Comparison of ENCODE assay signal across 24 mouse cellular contexts in genomic region chr8:71315972-71316371, GRCm38 (mm10). TPM values are rescaled to one million over a fixed set of nuclear protein-coding genes. Genes with fewer than 3 reads are reported as not detected.
A peak's percentile ranks its signal among the peaks of the same experiment; 100 is the strongest.
DNase-seq lines count a peak whose midpoint lies in the region; ATAC-seq and TF ChIP-seq lines count a peak whose summit lies in the region.
"Had no signal": no experiment of that assay in that cellular context is flagged by ENCODE, and none has a peak within 500 bp of the region (broad histone marks: within the 10 kb centered on the region; RNA-seq: fewer than 3 reads in every experiment).

No protein-coding gene starts in this region.

- H3K27ac ChIP-seq in gastrocnemius, adult 2 months, result peak overlapping the region; percentile 83
- no peak overlapping the region; the same call in 1 of the 2 replicates for H3K27ac ChIP-seq in liver, adult 2 months (replicated peaks; ENCODE audit: insufficient read depth, low read depth, low read length)
- H3K27ac ChIP-seq in heart, postnatal 0 days (ENCODE audit: low read depth), result peak overlapping the region; percentile 78
- H3K27ac ChIP-seq in liver, postnatal 0 days (ENCODE audit: low read depth), result peak overlapping the region; percentile 7; the same call in 1 of the 2 replicates
- no peak overlapping the region for H3K27ac ChIP-seq in lung, postnatal 0 days (ENCODE audit: low read length)
- H3K27ac ChIP-seq: embryonic facial prominence, embryonic 12.5 days; hindbrain, embryonic 15.5 days; limb, embryonic 12.5 days; neural tube, embryonic 15.5 days had no signal

- H3K9ac ChIP-seq in liver, adult 2 months (ENCODE audit: low read depth, low read length), result no peak overlapping the region
- H3K9ac ChIP-seq in heart, postnatal 0 days (replicated peaks; ENCODE audit: low read depth, low read length), result no peak overlapping the region
- H3K9ac ChIP-seq in liver, postnatal 0 days (replicated peaks), result no peak overlapping the region
- H3K9ac ChIP-seq in lung, postnatal 0 days (replicated peaks; ENCODE audit: low read depth), result no peak overlapping the region
- H3K9ac ChIP-seq: embryonic facial prominence, embryonic 12.5 days; hindbrain, embryonic 15.5 days; limb, embryonic 12.5 days; neural tube, embryonic 15.5 days had no signal

- H3K27me3 ChIP-seq in liver, adult 2 months (ENCODE audit: control insufficient read depth, insufficient read depth, low read length), result no peaks in the 10 kb centered on the region
- no peaks in the 10 kb centered on the region for H3K27me3 ChIP-seq in heart, postnatal 0 days (ENCODE audit: control insufficient read depth, insufficient read depth, low read length)
- H3K27me3 ChIP-seq in liver, postnatal 0 days (ENCODE audit: insufficient read depth, low read length), result no peaks in the 10 kb centered on the region
- no peaks in the 10 kb centered on the region for H3K27me3 ChIP-seq in lung, postnatal 0 days (replicated peaks; ENCODE audit: insufficient read depth, low read length)
- H3K27me3 ChIP-seq: embryonic facial prominence, embryonic 12.5 days; hindbrain, embryonic 15.5 days; limb, embryonic 12.5 days; neural tube, embryonic 15.5 days had no signal

- no peak overlapping the region for H3K4me3 ChIP-seq in gastrocnemius, adult 2 months
- no peak overlapping the region for H3K4me3 ChIP-seq in liver, adult 2 months (ENCODE audit: insufficient read depth, low read depth, low read length)
- H3K4me3 ChIP-seq in heart, postnatal 0 days (ENCODE audit: low read depth, low read length), result no peak overlapping the region
- no peak overlapping the region for H3K4me3 ChIP-seq in liver, postnatal 0 days (ENCODE audit: low read depth, low read length)
- H3K4me3 ChIP-seq in lung, postnatal 0 days (ENCODE audit: low read depth, low read length), result no peak overlapping the region
- H3K4me3 ChIP-seq: embryonic facial prominence, embryonic 12.5 days; hindbrain, embryonic 15.5 days; limb, embryonic 12.5 days; neural tube, embryonic 15.5 days had no signal

- no peaks in the 10 kb centered on the region for H3K36me3 ChIP-seq in liver, adult 2 months (ENCODE audit: control insufficient read depth, insufficient read depth, low read length)
- peaks cover 10% of the 10 kb centered on the region for H3K36me3 ChIP-seq in heart, postnatal 0 days (replicated peaks; ENCODE audit: control insufficient read depth, insufficient read depth, low read length)
- H3K36me3 ChIP-seq in liver, postnatal 0 days (replicated peaks; ENCODE audit: insufficient read depth, low read length), result peaks cover 13% of the 10 kb centered on the region; the same call in 1 of the 2 replicates
- no peaks in the 10 kb centered on the region for H3K36me3 ChIP-seq in lung, postnatal 0 days (ENCODE audit: insufficient read depth, low read length)
- H3K36me3 ChIP-seq: hindbrain, embryonic 15.5 days had no signal

- WGBS in liver, adult 2 months, result 20% methylated on average over 5 of the region's 5 CpGs
- WGBS in heart, postnatal 0 days, result 40% methylated on average over 5 of the region's 5 CpGs
- 79% methylated on average over 5 of the region's 5 CpGs for WGBS in liver, postnatal 0 days (ENCODE audit: insufficient replicate concordance)
- WGBS in lung, postnatal 0 days, result 81% methylated on average over 5 of the region's 5 CpGs

- H3K79me2 ChIP-seq in liver, adult 2 months (ENCODE audit: control insufficient read depth, insufficient read depth, low read length), result no peaks in the 10 kb centered on the region

- TF ChIP-seq CTCF in gastrocnemius, adult 2 months (IDR thresholded peaks at IDR 0.05), result no peak
- no peak for TF ChIP-seq CTCF in liver, adult 2 months (IDR thresholded peaks at IDR 0.05; ENCODE audit: low read depth, low read length)
- TF ChIP-seq CTCF in heart, postnatal 0 days (IDR thresholded peaks at IDR 0.05; ENCODE audit: low read depth), result no peak
- TF ChIP-seq CTCF in liver, postnatal 0 days (IDR thresholded peaks at IDR 0.05; ENCODE audit: low read depth), result no peak
- no peak for TF ChIP-seq CTCF in lung, postnatal 0 days (IDR thresholded peaks at IDR 0.05)

- TF ChIP-seq EP300 in heart, postnatal 0 days (IDR thresholded peaks at IDR 0.05; ENCODE audit: low read depth), result 0 out of 2 replicates have a peak, but pooled peaks have one; percentile 15
- TF ChIP-seq EP300 in liver, postnatal 0 days (IDR thresholded peaks at IDR 0.05; ENCODE audit: low read depth), result no peak
- no peak for TF ChIP-seq EP300 in lung, postnatal 0 days (IDR thresholded peaks at IDR 0.05)

- TF ChIP-seq POLR2A in liver, adult 2 months (IDR thresholded peaks at IDR 0.05; ENCODE audit: extremely low read depth, insufficient read depth, low read length), result no peak

- no peak overlapping the region for H3K4me2 ChIP-seq in heart, postnatal 0 days (ENCODE audit: low read depth, low read length)
- no peak overlapping the region for H3K4me2 ChIP-seq in liver, postnatal 0 days (ENCODE audit: low read depth, low read length)
- H3K4me2 ChIP-seq in lung, postnatal 0 days (replicated peaks; ENCODE audit: low read depth, low read length), result no peak overlapping the region
- H3K4me2 ChIP-seq: embryonic facial prominence, embryonic 12.5 days; hindbrain, embryonic 15.5 days; limb, embryonic 12.5 days; neural tube, embryonic 15.5 days had no signal

- peaks cover 23% of the 10 kb centered on the region for H3K4me1 ChIP-seq in liver, adult 2 months (ENCODE audit: control insufficient read depth, insufficient read depth, low read length)
- H3K4me1 ChIP-seq in heart, postnatal 0 days (ENCODE audit: control insufficient read depth, insufficient read depth), result peaks cover 39% of the 10 kb centered on the region
- H3K4me1 ChIP-seq in liver, postnatal 0 days (ENCODE audit: insufficient read depth), result peaks cover 25% of the 10 kb centered on the region
- H3K4me1 ChIP-seq in lung, postnatal 0 days (ENCODE audit: insufficient read depth, low read depth, low read length), result no peaks in the 10 kb centered on the region; the same call in 1 of the 2 replicates
- H3K4me1 ChIP-seq: limb, embryonic 12.5 days had no signal

- peak; percentile 47 for ATAC-seq in heart, postnatal 0 days (ENCODE audit: insufficient read depth, low read depth)
- peak; percentile 13; the same call in 1 of the 2 replicates for ATAC-seq in liver, postnatal 0 days
- no peak for ATAC-seq in lung, postnatal 0 days
- ATAC-seq: activated CD4-positive, CD25-positive, alpha-beta regulatory T cell, adult 4 months; midbrain, embryonic 16.5 days had no signal

- H3K9me3 ChIP-seq in heart, postnatal 0 days (replicated peaks; ENCODE audit: control insufficient read depth, low read length), result no peaks in the 10 kb centered on the region
- H3K9me3 ChIP-seq in liver, postnatal 0 days (ENCODE audit: low read length), result no peaks in the 10 kb centered on the region
- H3K9me3 ChIP-seq in lung, postnatal 0 days (ENCODE audit: low read length), result no peaks in the 10 kb centered on the region
- H3K9me3 ChIP-seq: embryonic facial prominence, embryonic 12.5 days; hindbrain, embryonic 15.5 days; limb, embryonic 12.5 days; neural tube, embryonic 15.5 days had no signal

- DNase-seq in gastrocnemius, adult 2 months, result no peak
- DNase-seq in gastrocnemius, postnatal 4 days (ENCODE audit: low spot score in 2 of 2), result no peak
- peak; percentile 78 for DNase-seq in liver, adult 2 months (ENCODE audit: extremely low read depth, low read depth, low spot score)
- DNase-seq in liver, result no peak
- peak; percentile 49 for DNase-seq in heart, postnatal 0 days (ENCODE audit: low spot score)
- no peak for DNase-seq in liver, postnatal 0 days
- DNase-seq in lung, postnatal 0 days (ENCODE audit: low spot score), result no peak
- DNase-seq: adrenal gland, adult 8-10 months; cerebellum, adult 18-20 months; cerebellum, postnatal 14 days; gastrocnemius, postnatal 36 days; kidney, adult 8-10 months; kidney, postnatal 10 days; layer of hippocampus, postnatal 36 days; lung, adult 2 months; right cerebral cortex, adult 18-20 months; right cerebral cortex, postnatal 4 days; thymus, postnatal 25 days had no signal

- intact Hi-C loops in gastrocnemius, adult 2 months (cut with DNase I), result no loop called here

RNA-seq across cellular contexts. Expression of gene Haus8, which starts 43.2 kb away (rescaled TPM):
- 1 to 10 TPM; 5.5 to 7.9 TPM for total RNA-seq in gastrocnemius, adult 2 months (2021)
- 10 to 100 TPM; 12.9 to 15.2 TPM for total RNA-seq in gastrocnemius, postnatal 4 days (2021)
- total RNA-seq in liver, adult 2 months (2014; rRNA removed), result 4.0 and 5.8 TPM in 2 replicates
- 2.1 and 2.8 TPM in 2 replicates for polyA plus RNA-seq in liver, adult 2 months (2012; rRNA removed)
- 50.6 and 53.9 TPM in 2 replicates for total RNA-seq in heart, postnatal 0 days (2014; rRNA removed; ENCODE audit: low replicate concordance)
- 58.3 and 64.3 TPM in 2 replicates for polyA plus RNA-seq in heart, postnatal 0 days (2015; fragmentation: Nextera tagmentation; extraction: Ambion mirVana)
- polyA plus RNA-seq in liver, postnatal 0 days (2015; fragmentation: Nextera tagmentation; extraction: Ambion mirVana), result 16.5 and 18.6 TPM in 2 replicates
- polyA plus RNA-seq in lung, postnatal 0 days (2015; fragmentation: Nextera tagmentation; extraction: Ambion mirVana), result 13.5 and 18.9 TPM in 2 replicates

RNA-seq across cellular contexts. Expression of gene Myo9b, which starts 43.5 kb away (rescaled TPM):
- total RNA-seq in gastrocnemius, adult 2 months (2021), result 1 to 10 TPM; 6.1 to 9.3 TPM
- 10 to 100 TPM; 35.7 to 45.0 TPM for total RNA-seq in gastrocnemius, postnatal 4 days (2021)
- total RNA-seq in liver, adult 2 months (2014; rRNA removed), result 8.6 and 12.8 TPM in 2 replicates
- 6.6 and 7.6 TPM in 2 replicates for polyA plus RNA-seq in liver, adult 2 months (2012; rRNA removed)
- total RNA-seq in heart, postnatal 0 days (2014; rRNA removed; ENCODE audit: low replicate concordance), result 35.0 and 40.7 TPM in 2 replicates
- 6.7 and 7.1 TPM in 2 replicates for polyA plus RNA-seq in heart, postnatal 0 days (2015; fragmentation: Nextera tagmentation; extraction: Ambion mirVana)
- polyA plus RNA-seq in liver, postnatal 0 days (2015; fragmentation: Nextera tagmentation; extraction: Ambion mirVana), result 3.8 and 5.1 TPM in 2 replicates
- 9.1 and 9.6 TPM in 2 replicates for polyA plus RNA-seq in lung, postnatal 0 days (2015; fragmentation: Nextera tagmentation; extraction: Ambion mirVana)

RNA-seq across cellular contexts. Expression of gene Use1, which starts 50.7 kb away (rescaled TPM):
- 100 to 1,000 TPM in 1 of 2 experiments, 10 to 100 TPM in 1; 79.7 to 104 TPM for total RNA-seq in gastrocnemius, adult 2 months (2021)
- 100 to 1,000 TPM; 139 to 149 TPM for total RNA-seq in gastrocnemius, postnatal 4 days (2021)
- 76.6 and 82.2 TPM in 2 replicates for total RNA-seq in liver, adult 2 months (2014; rRNA removed)
- polyA plus RNA-seq in liver, adult 2 months (2012; rRNA removed), result 60.2 and 69.9 TPM in 2 replicates
- total RNA-seq in heart, postnatal 0 days (2014; rRNA removed; ENCODE audit: low replicate concordance), result 91.3 and 127 TPM in 2 replicates
- 94.8 and 107 TPM in 2 replicates for polyA plus RNA-seq in heart, postnatal 0 days (2015; fragmentation: Nextera tagmentation; extraction: Ambion mirVana)
- polyA plus RNA-seq in liver, postnatal 0 days (2015; fragmentation: Nextera tagmentation; extraction: Ambion mirVana), result 62.8 and 64.6 TPM in 2 replicates
- 136 and 139 TPM in 2 replicates for polyA plus RNA-seq in lung, postnatal 0 days (2015; fragmentation: Nextera tagmentation; extraction: Ambion mirVana)

RNA-seq across cellular contexts. Expression of gene Ocel1, which starts 55.1 kb away (rescaled TPM):
- 1 to 10 TPM; 6.0 to 8.4 TPM for total RNA-seq in gastrocnemius, adult 2 months (2021)
- total RNA-seq in gastrocnemius, postnatal 4 days (2021), result 1 to 10 TPM; 8.1 to 9.2 TPM
- 8.0 and 8.1 TPM in 2 replicates for total RNA-seq in liver, adult 2 months (2014; rRNA removed)
- 9.2 and 17.1 TPM in 2 replicates for polyA plus RNA-seq in liver, adult 2 months (2012; rRNA removed)
- 10.2 and 10.6 TPM in 2 replicates for total RNA-seq in heart, postnatal 0 days (2014; rRNA removed; ENCODE audit: low replicate concordance)
- 5.7 and 5.9 TPM in 2 replicates for polyA plus RNA-seq in heart, postnatal 0 days (2015; fragmentation: Nextera tagmentation; extraction: Ambion mirVana)
- polyA plus RNA-seq in liver, postnatal 0 days (2015; fragmentation: Nextera tagmentation; extraction: Ambion mirVana), result 5.3 and 5.9 TPM in 2 replicates
- polyA plus RNA-seq in lung, postnatal 0 days (2015; fragmentation: Nextera tagmentation; extraction: Ambion mirVana), result 11.1 and 11.9 TPM in 2 replicates

Comparison
In these comparisons a context has a peak if more than half of its experiments do, and no peak if none do; other contexts are left out.
1. DNase-seq: peak in liver, adult 2 months (single experiment) and heart, postnatal 0 days (single experiment); none in gastrocnemius, adult 2 months (single experiment), gastrocnemius, postnatal 4 days (0 of 2), liver (single experiment), liver, postnatal 0 days (single experiment) and lung, postnatal 0 days (single experiment).
2. H3K27ac ChIP-seq: peak in gastrocnemius, adult 2 months (single experiment), heart, postnatal 0 days (single experiment) and liver, postnatal 0 days (single experiment); none in liver, adult 2 months (single experiment) and lung, postnatal 0 days (single experiment).